Mouse (Mus musculus): ENCODE measurements around the gene Prss35.

The Prss35 gene

GRCm38 (mm10) chr9:86800600-86801163 lies 57.2 kb downstream of the Prss35 start:
- no peak for DNase-seq

Measured in right cerebral cortex, postnatal 25 days (tissue).